Mouse (Mus musculus): ENCODE data around the gene Fos.

- TF ChIP-seq EP300 (IDR thresholded peaks at IDR 0.05; ENCODE audit: low read depth) (no peak), CTCF (IDR thresholded peaks at IDR 0.05; ENCODE audit: low read depth) (no peak)
Observed at GRCm38 (mm10) chr12:85459820-85460219, 13.9 kb upstream of the Fos start.

All from liver, embryonic 14.5 days (tissue).